Mouse (Mus musculus) activated CD4-positive, CD25-positive, alpha-beta regulatory T cell, adult 4 months (primary cell): ENCODE results near the gene Gm17482. TPM values are rescaled to one million over a fixed set of nuclear protein-coding genes. Genes with fewer than 3 reads are reported as not detected.
"Not testable (repeated sequence)": the region's sequence is repeated elsewhere in the genome, so short reads cannot be mapped to it uniquely, and the experiment has no call there.

Experiments
- ATAC-seq: one replicate; pipeline ENCODE4 v1.8.0; 2017
- polyA plus RNA-seq, 2 experiments: library from polyadenylated mRNA; unstranded; fragments of 100-300 nt; shearing (Covaris generic); gene quantifications; one replicate each; pipeline ENCODE4 v1.2.1; 2017

Gm17482 gene
- not detected for polyA plus RNA-seq

DNA sequence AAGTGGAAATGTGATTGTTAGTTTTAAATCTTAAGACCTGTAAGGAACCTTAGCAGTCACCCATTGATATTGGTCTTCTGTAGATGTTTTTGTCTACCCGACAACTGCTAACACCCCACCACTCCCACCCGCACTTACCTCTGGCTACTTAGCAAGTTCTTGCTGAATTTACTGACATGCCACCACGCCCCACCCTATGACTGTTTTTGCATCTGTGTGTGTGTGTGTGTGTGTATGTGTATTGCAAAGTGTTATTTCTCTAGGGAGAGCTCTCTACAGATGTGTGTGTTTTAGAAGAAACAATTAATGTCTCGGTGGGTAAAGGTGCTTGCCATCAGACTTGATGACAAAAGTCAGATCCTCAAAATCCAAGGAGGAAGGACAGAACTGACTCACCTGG lies at the start of gene Gm17482:
TSS of gene Gm17482 (plus strand) at position 301 of the 400 bp plus-strand sequence.
- ATAC-seq, result no peak

DNA sequence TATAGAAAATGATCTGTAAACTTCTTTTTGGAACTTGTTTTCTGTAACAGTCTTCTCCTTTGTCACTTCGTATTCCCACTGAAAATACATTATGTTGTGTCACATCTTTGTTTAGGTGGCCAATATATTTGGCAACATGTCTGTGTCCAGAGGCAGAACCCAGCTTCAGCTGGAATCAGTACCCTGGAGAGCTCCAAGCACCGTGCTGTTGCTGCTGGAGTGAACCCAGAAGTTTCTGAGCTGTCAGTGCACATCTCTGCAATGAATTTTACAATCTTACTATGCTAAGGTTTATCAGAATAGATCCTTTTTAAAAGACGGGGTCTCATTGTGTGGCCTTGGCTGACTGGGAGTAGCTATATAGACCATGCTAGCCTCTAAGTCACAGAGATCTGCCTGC lies 48.3 kb upstream of the Gm17482 start:
- ATAC-seq, result no peak

DNA sequence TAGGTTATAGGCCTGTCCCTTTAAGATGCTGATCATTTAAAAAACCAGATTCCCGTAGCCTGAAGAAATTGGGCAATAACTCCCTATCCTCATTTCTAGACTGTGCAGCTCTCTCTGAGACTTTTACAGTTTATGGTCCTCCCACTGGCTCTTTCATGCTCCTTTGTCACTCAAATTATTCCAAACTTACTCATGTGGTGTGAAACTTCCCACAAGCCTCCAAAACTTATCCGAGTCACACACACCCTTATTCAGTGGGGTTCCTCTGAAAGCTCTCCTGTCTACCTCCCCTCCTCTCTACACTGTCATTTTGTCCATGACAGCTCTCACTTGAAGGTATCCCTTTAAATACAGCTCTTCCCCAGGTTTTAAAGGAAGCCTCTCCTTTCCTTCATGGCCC lies 46.0 kb upstream of the Gm17482 start:
- no peak for ATAC-seq

DNA sequence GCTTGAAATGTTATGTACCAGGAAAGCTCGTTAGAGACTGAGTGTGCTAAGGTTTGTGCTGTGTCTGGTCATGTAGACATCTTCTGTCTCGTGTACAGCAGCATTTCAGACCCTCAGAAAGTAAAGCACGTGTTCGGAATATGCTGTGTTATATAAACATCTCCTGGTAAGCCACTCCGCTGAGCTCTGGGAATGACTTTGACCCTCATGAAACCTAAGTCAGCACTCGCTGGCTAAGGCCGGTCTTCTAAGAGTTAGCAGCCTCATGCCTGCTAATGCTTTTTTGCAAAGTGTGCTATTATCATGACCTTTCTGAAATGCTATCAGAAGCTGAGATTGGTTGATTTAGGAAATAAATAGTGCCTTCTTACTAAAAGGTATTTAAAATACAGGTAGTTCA lies 36.0 kb upstream of the Gm17482 start:
- ATAC-seq, result no peak

DNA sequence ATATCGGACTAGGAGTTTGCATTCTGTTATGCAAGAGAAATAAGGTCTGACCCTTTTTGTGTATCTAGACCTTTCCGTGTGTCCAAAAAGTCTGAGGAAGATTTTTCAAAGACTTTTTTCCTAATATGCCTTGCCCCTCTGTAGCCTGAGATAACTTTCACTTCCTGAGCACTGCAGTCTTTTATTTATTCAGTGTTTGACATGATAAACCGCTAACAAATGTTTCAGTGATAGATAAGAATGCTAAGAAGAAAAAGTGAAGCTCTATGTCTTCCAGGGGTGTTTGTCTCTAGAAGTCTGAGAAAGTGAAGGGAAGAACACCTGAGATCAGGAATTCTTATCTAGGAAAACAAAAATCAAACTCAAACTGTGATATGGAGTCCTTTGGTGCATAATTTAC lies 26.4 kb upstream of the Gm17482 start:
- ATAC-seq, result no peak

DNA sequence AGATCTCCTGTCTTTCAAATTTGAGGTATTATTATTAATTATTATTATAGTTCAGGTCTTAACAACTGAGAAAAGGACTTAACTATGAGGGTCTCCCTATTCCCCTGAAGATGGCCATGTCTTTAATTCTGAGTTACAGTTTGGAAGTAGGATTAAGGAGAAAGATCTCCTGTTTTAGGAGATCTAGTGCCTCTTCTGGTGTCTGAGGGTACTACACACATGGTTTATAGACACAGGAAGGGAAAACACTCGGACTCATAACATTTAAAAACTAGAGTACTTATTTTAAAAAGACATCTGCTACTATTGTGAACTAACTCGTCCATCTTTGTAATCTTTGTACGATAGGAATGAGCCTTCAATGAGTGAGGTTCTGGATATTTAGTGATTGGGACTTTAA lies 24.1 kb upstream of the Gm17482 start:
- no peak for ATAC-seq

DNA sequence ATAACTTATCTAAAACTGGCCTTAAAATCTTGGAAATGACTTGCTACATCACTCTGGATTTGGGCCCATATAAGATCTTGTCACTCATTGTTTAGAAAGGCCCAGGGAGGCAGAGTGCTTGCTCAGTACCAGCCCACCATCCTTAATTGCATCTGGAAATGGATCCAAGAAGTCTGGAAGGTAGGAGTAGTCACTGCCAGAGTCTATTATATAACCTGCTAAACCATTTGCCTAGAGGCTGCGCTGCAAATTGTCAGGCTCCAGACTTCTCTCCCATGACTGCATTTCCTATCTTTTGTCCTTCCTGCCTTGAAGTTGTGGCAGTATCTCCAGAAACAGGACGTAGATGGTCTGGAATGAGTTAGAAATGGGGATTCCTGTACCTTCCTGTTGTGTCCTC lies 17.0 kb upstream of the Gm17482 start:
- no peak for ATAC-seq

DNA sequence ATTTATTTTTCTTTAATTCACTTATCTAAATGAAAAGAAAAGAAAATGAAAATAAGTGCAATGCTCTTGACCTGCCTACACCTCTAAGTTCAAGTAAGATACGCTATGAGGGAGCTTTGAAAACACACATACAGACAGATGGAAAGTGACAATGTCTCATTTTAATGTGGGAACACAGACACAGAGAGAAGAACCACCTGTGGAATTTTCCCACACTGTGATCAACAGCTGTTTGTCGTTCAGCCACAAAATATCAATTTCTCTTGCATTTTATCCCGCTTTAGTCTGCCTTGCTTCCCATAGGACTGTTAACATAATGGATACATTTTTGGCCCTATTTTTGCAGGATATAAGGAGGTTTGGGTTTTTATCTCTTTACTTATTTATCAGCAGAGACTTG lies 16.3 kb upstream of the Gm17482 start:
- ATAC-seq, result no peak

DNA sequence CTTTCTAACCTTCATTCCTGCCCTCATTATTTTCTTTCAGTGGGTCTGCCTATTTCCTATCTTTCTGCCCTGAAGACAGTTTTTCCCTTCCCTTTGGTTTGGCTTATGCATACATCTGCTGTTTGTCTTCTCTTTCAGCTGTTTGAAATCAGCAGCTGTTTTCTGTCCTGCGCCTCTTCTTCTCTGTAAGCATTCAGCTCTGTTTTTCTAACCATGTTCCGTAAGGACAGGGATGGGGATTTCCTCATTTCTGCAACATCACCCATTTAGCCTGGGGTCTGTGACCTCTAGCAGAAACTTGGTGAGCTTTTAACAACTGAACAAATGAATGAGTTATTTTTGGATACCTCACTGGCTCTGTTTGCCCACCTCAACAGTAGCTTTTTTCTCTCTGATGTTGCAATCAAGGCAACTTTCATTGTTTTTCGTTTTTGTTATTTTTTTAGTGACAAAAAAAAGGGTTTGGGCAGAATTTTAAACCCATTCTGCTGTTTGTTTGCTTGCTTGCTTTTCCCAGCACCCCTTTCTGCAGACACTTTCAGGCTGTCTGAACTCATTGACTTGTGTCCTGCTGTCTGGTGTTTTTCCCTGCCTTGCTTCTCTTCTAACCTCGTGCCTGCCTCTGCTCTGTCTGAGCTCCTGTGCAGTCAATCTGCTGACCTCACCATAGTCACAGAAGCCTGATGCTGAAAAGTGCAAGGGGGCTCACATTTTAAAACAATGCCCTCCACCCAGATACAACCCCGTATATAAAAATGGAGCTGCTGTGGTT lies 14.8 kb upstream of the Gm17482 start:
- ATAC-seq, result no peak

DNA sequence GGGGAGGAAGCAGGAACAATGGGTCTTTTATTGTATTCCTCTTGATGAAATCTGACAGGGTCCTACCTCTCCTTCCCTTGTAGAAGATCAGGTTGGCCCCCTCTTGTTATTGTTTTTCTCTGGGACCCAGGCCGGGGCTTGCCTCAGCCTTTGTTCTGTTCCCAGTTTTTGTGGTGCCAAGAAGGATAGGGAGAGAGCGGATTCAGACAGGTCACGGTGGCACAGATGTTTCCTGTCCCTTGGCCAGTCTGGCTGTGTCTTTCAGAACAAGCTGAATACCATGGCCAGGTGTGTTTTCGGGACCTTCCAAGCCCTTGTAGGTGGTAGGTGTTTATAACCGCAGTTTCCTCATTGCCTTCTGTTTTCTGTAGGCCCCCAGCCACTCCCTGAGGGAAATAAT lies 14.0 kb upstream of the Gm17482 start:
- no peak for ATAC-seq

DNA sequence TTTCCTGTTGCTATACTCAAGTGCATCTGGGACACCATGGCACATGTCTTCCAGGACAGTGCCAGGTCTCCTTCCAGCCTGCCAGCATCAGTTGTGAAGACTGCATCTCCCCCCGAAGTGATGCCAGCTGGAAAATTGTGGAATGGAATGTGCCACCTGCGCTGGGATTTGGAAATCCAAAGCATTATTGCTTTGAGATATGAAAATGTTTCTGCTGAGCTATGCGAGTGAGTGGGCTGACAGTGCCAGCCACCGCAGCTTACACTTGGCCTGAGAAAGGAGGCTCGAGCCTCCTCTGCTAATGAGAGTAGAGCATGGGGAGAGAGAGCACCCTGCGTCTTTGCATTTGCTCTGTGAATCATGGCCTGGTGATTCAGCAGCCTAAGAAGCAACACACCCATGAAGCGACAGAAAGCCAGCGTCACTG lies 5.9 kb upstream of the Gm17482 start:
- no peak for ATAC-seq

DNA sequence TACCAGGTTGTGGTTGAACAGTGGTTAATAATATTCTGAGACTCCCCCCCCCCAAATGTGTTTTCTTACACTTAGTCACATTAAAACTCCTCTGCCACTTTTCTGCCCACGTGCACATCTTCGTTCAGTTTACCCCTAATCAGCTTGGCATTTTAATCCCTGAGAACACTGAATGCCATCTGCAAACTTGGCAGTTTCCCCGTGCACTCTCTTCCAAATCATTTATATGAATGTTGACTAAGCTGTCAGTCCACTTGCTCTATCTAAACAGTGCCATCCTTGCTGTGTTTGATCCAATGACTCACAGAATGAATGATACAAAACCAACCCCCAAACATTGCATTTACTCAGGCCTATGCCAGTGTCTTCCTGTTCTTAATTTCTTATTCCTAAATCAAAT lies 1.6 kb upstream of the Gm17482 start:
- no peak for ATAC-seq

DNA sequence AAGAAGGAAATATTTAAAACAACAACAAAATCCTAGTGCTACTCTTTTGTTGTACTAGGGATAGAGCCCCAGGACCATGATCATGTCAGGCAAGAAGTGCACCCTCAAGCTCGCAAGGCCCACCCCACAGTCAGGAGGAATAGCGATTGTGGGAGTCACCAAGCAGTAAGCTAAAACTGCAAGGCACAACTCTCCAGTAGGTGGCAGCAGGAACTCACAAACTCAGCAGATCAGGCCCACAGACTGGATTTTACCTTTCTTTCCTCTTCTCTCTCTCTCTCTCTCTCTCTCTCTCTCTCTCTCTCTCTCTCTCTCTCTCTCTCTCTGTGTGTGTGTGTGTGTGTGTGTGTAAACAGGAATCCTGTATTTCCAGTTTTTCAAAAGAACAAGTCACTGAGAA lies 386 bp downstream of the Gm17482 start:
- peak; percentile 52 for ATAC-seq

DNA sequence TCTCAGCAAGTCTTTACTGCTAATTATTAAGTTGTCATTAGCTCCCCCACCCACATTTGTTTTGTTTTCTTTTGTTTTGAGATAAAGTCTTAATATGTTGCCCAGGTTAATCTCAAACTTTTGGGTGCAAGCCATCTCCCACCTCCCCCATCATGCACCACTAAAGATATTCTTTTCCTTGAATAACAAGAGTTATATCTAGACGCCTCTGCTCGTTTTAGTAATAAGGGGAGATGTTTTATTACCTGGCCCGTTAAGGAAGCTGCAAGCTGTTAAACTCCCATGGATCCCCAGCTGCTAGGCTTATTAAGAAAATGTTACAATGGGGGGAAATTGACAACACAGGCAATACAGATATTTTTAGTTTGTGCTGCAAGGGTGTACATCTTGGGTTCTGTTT lies 3.4 kb downstream of the Gm17482 start:
- ATAC-seq, result no peak

DNA sequence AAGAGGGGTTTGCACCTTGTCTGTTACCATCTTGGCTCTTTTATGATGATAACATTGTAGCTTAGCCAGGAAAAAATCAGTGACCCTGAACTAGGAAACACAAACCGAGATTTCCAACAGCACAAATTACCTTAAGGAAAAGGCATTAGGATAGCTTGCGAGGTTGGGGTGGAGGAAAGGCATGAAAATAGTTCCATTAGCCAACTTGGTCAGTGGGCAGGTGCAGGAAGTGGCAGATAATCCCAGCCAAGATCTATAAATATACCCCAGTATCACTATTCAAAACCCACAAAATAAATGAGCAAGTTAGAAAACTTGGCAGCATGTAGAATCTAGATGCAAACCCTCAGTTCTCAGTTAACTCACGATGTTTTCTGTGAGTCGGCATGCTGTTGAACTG lies 4.7 kb downstream of the Gm17482 start:
- ATAC-seq, result no peak

DNA sequence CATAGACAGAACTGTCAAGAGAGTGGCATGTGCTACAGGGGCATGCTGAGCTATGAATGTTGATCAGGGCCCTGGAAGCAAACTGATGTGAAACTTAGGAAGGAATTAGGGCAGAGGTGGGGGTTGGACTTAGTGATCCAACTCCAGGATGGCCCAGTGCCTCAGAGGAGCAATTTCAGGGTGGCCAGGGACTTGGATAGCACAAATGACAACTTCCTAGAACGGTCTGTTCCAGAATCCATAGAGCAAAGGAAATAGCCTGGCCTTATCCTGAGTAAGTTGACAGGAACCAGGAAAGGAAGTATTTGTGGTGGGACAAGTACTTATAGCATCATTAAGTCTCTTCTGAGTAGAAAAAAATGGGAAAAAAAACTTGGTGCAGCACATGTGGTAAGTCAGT lies 5.4 kb downstream of the Gm17482 start:
- ATAC-seq, result no peak

DNA sequence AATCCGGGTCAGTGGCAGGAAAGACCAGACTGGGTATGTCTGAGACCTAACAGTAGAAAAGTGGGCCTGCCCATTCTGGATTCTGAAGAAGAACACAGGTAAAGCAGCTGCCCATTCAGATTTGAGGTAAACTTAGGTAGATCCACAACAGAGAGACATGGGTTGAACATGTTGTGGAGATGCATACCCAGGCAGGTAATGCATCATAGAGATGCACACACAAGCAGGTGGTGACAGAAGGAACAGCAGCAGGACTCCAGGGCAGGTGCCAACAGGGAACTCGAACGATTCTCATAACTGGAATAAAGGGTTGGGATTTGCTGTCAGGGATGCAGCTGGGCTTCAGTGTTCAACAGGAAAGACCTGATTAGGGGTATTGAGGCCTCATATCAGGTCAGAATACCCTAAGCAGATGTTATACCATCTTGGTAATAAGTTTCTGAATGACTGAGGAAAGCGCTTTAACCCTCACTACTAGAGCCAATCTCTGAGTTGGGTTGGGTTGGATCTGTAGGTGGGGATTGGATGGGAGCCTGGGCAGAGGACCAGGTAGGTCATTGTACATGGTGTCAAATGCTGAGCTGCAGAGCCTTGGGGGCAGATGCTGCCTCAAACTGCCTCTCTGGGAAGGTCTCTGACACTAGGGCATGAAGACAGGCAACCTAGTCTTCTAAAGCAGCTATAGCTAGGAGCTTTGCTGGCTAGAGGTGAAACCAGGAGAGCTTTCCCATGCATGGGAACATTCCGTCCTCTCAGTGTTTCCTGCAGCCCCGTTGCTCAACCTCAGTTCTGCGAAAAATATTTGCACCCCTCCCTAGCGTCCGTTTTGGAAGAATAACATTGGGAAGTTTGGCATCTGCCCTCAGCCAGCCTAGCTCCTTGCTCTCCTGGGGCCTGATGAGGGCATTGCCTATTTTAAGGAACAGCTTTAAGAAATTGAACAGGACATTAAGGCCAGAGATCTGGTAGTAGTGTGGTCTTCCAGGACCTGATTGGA lies 11.2 kb downstream of the Gm17482 start:
- no peak for ATAC-seq

DNA sequence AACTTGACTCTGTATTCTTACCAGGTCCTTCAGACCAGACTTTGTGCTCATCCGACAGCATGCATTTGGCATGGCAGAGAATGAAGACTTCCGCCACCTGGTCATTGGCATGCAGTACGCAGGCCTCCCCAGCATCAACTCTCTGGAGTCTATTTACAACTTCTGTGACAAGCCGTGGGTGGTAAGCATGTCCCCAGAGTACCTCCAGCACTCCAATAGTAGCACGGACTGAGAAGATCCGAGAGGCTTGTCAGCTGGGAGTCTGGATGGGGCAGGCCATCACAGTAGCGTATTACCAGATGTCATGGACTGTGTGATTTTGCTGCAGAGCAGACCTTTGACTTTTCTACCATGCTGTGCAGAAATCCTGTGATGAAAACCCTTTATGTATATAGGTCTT lies 12.2 kb downstream of the Gm17482 start:
- no peak for ATAC-seq

DNA sequence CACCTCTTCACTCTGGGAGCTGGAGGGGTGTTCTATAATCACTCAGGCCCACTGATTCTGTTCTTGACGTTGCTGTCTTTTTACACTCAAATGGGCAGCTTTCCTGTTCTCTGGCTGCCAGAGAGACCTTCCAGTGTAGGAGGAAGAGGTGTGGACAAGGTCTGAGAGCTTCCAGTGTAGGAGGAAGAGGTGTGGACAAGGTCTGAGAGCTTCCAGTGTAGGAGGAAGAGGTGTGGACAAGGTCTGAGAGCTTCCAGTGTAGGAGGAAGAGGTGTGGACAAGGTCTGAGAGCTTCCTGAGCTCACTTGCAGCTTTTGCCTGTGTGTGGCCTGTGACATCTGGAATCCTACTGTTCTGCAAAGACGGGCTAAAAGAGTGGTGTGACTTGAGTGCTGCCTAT lies 13.3 kb downstream of the Gm17482 start:
- ATAC-seq, result not testable (repeated sequence)

DNA sequence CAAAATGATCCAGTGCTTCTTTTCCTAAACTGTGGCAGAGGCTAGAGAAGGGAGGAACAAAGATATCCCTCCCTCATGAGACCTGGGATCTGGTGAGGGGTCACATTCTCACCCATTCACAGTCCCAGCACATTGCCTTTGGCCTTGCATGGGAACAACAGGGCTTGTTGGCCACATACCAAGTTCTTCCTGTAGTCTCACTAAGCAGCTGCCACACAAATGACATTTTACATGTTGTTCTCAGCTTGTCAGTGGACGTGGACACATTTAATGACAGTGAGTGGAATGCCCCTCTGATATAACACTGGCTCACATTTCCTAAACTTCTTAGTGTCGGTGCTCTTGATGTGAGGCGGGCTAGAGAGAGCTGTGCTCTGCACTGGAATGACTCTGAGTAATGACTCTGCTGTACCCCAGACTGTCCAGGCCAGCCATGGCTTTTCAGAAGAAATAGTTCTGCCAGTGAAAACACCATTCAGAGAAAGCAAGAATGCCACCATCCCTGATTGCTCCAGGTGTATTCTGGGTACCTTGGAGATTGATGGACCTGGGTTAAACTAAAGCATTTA lies 14.1 kb downstream of the Gm17482 start:
- ATAC-seq, result no peak

DNA sequence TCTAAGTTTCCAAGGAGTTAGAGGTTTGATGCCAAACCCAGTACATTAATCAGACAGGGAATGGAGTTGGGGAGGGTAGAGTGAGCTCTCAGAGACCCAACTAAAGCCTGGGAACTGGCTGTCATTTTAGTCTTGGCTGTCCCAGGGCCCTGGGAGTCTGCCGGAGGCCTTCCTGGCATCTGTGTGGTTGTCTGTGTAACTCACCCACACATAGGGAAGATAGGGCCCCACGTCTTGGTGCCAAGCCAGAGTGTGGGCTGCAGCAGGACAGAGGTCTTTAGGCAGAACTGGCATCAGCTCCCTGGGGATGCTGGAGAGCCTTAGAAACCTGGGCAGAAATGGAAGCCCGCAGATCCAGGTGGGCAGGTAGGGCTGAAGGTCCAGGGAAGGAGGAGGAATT lies 14.8 kb downstream of the Gm17482 start:
- ATAC-seq, result no peak

DNA sequence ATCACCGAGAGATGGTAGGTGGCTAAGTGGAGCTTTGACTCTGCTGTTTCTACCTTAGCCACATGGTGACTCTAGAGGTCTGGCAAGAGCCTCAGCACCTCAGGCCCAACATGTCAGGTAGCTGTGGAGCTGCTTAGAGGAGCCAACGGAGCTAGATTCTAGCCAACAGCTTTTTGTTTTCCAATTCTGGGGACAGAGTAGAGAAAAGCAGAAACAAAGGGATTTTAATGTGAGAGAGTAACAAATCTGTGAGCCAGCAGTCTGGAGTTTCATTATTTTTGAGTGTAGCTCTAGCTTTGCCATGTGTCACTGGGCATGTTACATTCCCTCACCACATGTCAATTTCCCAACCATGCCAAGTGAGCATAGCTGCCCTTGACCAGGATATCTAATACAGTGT lies 17.1 kb downstream of the Gm17482 start:
- ATAC-seq, result no peak

DNA sequence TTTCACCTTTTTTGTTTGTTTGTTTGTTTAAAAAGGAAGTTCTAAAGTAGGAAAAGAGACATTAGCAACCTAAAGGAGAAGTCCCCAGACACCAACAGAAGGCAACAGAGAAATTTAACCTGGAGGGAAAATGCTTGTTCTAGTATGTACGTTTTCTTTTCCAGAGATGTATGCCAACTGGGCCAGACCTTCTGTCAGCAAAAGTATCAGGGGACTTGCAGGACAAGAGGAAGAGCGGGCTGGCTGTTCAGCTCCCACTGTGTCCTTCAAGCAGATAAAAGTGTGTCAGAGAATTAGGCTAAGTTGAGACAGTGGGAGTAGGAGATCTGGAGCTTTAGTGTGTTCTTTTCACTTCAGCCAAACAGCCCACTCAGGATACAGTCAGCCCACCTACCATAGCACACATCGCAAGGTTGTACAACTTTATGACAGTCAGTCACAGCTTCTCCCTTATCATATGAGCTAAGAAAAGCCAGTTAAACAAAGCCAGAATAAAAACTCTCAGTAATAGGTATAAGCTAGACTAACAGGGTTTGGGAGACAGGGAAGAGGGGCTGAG lies 18.4 kb downstream of the Gm17482 start:
- no peak for ATAC-seq
